Mouse (Mus musculus): Measurements from ENCODE around the gene Ccz1. TPM values are rescaled to one million over a fixed set of nuclear protein-coding genes. Genes with fewer than 3 reads are reported as not detected.

Gene Ccz1
- 54.7 and 55.0 TPM in 2 replicates for polyA plus RNA-seq (2015; fragmentation: Nextera tagmentation; extraction: Ambion mirVana)

DNA sequence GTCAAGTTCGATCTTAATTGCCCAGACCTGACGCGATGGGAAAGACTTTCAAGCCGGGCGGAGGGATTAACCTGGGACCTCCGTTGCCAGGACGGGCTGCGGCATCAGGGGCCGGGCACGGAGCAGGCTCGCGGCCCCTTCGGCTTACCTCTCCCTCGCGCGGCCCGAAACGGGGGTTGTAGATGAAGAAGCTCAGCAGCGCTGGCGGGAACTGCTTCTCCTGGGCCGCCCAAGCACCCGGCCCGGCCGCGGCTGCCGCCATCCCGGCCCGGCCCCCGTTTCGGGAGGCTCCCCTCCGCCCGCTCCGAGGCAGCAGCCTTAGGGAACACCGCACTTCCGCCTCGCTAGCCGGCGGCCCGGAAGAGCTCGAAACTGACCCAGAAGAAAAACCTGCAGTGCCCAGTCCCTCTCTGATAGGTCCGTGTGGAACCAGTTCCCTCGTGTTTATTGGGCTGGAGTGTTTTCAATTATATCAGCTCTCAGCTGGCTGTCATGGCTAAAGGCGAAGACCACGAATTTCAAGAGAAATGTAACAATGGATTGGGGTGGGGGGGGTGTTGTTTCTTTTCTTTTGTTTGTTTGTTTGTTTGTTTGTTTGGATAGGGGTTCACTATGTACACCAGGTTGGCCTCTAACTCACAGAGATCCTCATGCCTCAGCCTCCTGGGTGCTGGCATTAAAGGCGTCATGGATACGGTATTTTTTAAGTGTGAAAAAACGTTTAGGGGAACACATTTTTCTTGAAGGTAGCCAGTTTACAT lies at the start of gene Ccz1:
Ccz1 (minus strand) TSS at position 327 of the 761 bp plus-strand sequence.

GRCm38 (mm10) chr5:144026620-144027263 lies 12.1 kb upstream of the Ccz1 start, which contains the start of gene Ocm:
Gene Ocm (minus strand): TSS chr5:144026670.

Other genes starting within 250 kb of the Ccz1 start
- gene Eif2ak1, start 197.1 kb downstream of the Ccz1 start, polyA plus RNA-seq (2015; fragmentation: Nextera tagmentation; extraction: Ambion mirVana) = 85.4 and 94.2 TPM in 2 replicates
- 0.29 and 0.45 TPM in 2 replicates for gene Ankrd61, start 117.2 kb downstream of the Ccz1 start, polyA plus RNA-seq (2015; fragmentation: Nextera tagmentation; extraction: Ambion mirVana)
- 49.3 and 49.4 TPM in 2 replicates for gene Aimp2, start 105.0 kb downstream of the Ccz1 start, polyA plus RNA-seq (2015; fragmentation: Nextera tagmentation; extraction: Ambion mirVana)
- 20.4 and 22.8 TPM in 2 replicates for gene Pms2, start 104.9 kb downstream of the Ccz1 start, polyA plus RNA-seq (2015; fragmentation: Nextera tagmentation; extraction: Ambion mirVana)
- gene Gm42421, start 86.7 kb downstream of the Ccz1 start, polyA plus RNA-seq (2015; fragmentation: Nextera tagmentation; extraction: Ambion mirVana) = 0.27 and 1.2 TPM in 2 replicates
- gene Rsph10b, start 81.8 kb downstream of the Ccz1 start, polyA plus RNA-seq (2015; fragmentation: Nextera tagmentation; extraction: Ambion mirVana) = 0.93 and 1.2 TPM in 2 replicates
- 0.21 TPM in 1 of 2 replicates, not detected in the other for gene Ocm, start 11.8 kb upstream of the Ccz1 start, polyA plus RNA-seq (2015; fragmentation: Nextera tagmentation; extraction: Ambion mirVana)
- 2.7 and 3.0 TPM in 2 replicates for gene Lmtk2, start 85.6 kb upstream of the Ccz1 start, polyA plus RNA-seq (2015; fragmentation: Nextera tagmentation; extraction: Ambion mirVana)
- gene Bhlha15, start 175.4 kb upstream of the Ccz1 start, polyA plus RNA-seq (2015; fragmentation: Nextera tagmentation; extraction: Ambion mirVana) = 0.12 and 0.18 TPM in 2 replicates
- 6.2 and 7.6 TPM in 2 replicates for gene Tecpr1, start 208.7 kb upstream of the Ccz1 start, polyA plus RNA-seq (2015; fragmentation: Nextera tagmentation; extraction: Ambion mirVana)
- 58.3 and 64.6 TPM in 2 replicates for gene Bri3, start 229.6 kb upstream of the Ccz1 start, polyA plus RNA-seq (2015; fragmentation: Nextera tagmentation; extraction: Ambion mirVana)

Measured in spleen, postnatal 0 days (tissue).